Mouse (Mus musculus) testis, postnatal 14 days (tissue): Measurements from ENCODE around the gene 1520401A03Rik.
A peak's percentile ranks its signal among the peaks of the same experiment; 100 is the strongest.

Experiments used
- DNase-seq: peaks from one replicate; pipeline ENCODE4 v3.0.0; 2021; ENCODE audit warnings: low spot score

The 1520401A03Rik gene

DNA sequence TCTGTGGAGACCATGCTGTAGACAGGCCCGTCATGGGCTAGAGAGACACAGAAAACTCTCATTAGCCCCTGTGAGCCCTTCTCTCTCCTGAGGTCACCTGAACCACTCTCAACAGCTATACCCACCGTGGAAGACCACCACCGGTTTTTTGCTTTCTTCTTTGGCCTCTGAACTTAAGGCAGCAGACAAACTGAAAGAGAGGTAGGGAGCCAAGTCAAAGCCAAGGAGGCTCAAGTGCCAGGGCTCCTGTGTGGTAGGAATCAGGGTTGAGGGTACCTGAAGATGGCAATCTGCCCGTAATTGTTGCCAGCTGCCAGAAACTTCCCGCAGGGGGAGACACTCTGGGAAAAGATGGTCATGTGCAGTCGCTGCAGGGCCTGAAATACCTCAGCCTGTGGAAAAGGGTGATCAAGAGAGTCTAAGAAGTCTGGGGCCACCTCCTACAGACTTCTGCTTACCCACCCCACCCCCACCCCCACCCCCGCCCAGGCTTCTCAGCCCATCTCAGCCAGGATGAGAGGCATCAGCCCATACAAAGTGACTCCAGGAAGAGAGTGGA lies 52.0 kb downstream of the 1520401A03Rik start:
- DNase-seq = no peak

DNA sequence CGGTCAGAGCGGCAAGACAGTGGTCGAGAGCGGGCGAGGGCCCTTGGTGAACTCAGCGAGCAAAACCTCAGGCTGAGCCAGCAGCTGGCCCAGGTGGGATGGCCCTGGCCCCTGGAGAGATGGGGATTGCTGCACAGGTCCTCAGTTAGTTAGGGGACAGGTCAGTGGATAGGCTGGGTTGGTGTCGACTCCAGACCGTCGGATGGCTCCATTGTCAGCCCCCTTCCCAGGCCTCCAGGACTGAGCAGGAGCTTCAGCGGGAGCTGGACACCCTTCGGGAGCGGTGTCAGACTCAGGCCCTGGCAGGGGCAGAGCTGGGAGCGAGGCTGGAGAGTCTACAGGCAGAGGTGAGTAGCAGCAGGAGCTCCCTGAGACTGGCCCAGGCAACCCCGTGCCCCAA lies 57.1 kb downstream of the 1520401A03Rik start:
- peak; percentile 5 for DNase-seq

DNA sequence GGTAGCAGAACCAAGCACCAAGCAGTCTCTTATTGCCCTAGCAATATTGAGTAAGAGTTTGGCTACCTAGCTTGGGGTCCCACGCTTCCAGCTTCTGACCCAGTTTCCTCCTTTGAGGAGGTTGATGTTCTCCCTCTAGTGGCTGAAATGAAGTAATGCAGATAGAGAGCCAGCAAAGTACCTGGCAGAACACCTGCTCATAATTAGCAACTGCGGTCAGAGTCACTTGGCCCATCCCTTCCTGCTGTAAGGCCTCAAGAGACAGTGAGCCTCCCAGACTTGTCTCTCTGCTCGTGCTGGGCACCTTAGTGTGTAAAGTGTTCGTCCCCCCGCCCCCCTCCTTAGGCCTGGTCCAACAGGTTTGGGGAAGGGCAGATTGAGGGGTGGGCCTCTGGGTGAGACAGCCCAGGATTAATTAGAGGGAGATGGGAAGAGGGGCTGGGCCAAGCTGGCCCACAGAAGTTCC lies 58.0 kb downstream of the 1520401A03Rik start:
- DNase-seq = peak; percentile 38

DNA sequence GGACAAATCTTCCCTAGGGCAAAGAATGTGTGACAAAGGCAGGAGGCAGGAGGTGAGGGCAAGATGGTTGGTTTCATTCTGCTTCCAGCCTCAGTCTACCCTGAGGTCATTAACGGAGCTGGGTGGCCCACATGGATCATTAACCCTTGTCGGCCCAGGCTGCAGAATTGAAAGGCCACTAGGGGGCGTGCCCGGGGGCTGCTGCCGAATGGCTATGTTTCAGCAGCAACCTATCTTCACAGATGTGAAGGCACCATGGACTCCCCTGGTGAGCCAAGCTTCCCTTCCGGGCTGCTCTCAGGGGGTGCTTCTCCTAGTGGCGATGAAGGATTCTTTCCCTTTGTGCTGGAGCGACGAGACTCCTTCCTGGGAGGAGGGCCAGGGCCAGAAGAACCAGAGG lies 61.1 kb downstream of the 1520401A03Rik start:
- peak; percentile 31 for DNase-seq

DNA sequence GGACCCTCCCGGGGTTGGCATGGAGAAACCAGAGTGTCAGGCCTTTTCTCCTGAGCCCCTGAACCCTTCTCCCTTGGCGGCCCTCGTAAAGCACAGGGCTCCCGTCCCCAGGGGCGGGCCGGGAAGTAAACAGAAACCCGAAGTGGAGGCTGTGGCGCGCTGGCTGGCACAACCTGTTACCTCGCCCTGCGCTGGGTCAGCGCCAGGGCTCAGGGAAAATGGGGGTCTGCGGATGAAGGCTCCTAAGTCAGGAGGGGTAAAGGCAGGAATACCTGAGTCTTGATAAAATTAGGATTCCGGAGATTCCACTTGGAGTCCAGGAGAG lies 61.7 kb downstream of the 1520401A03Rik start:
- no peak for DNase-seq

DNA sequence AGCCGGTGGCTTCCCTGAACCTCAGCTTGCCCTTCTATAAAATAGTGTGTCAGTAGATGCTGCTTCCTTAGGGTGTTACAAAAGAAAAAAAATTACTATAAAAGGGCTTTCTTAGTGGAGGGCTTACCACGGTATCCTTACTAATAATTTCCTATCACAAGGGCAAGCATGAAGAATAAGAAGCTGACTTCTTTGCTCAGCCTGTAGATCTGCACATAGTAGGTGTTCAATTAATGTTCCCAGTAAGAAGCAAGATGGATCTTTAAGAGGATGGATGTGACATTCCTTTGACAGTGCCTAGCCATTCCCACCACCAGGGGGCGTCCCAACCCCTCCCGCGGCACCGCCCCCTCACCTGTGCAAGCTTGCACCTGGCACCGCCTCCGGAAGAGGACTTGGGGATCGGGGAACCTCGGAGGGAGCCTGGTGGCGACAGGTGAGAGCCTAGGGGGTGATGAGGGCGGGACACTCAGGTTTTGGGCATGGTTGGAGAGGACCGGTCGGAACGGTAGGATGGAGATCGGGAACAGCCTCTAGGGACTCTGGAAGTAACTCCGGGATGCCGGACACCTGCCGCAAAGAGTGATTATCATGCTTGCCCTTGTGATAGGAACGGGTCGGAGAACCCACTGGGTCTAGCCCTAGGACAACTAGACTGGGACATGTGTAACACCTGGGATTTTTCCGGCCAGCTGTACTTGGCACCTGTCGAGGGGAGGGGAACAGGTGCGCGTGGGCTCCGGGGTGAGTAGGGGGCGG lies 62.3 kb downstream of the 1520401A03Rik start, which contains the start of gene Bicdl2:
Gene Bicdl2 (plus strand): TSS at position 390 of the 759 bp plus-strand sequence.
- no peak for DNase-seq

DNA sequence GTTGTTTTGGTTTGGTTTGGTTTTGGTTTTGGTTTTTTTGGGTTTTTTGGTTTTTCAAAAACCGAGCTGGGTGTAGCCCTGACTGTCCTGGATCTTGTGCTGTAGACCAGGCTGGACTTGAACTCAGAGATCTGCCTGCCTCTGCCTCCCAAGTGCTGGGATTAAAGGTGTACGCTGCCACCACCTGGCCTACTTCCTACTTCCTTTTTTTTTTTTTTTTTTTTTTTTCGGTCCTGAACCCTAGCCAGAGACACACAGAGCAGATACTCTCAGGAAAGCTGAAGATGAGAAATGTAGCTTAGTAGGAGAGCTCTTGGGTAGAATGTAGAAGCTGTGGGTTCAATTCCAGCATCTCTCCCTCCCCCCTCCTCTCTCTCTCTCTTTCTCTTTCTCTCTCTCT lies 64.1 kb downstream of the 1520401A03Rik start:
- no peak for DNase-seq
